Mouse (Mus musculus) c-Kit-positive CD71-positive TER-119-negative erythroid progenitor cells, embryonic 14.5 days (primary cell): ENCODE results near the gene Olfr821.
"Not testable (repeated sequence)": the region's sequence is repeated elsewhere in the genome, so short reads cannot be mapped to it uniquely, and the experiment has no call there.

Experiments used
- DNase-seq: peaks from one replicate; pipeline ENCODE4 v3.0.0-alpha.2; 2013; ENCODE audit warnings: low read depth

Gene Olfr821

DNA sequence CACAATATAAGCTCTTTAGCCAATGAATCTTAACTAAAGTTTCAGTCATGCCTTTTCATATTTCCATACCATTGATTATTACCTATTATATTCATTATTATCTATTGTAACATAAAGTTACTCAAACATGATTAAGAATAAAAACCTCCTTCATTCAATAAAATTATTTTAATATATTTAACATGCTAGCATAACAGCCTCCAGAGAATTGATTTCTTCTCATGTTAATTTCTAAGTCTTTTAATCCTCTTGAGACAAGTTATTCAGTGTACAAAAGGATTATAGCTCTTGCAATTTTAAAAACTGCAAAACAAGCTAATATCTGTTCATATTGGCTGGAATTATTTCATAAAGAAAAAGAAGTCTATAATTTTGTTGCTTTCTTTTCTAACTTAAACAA is at the start of gene Olfr821:
Gene Olfr821 (plus strand): TSS at position 301 of the 400 bp plus-strand sequence.
- no peak for DNase-seq

DNA sequence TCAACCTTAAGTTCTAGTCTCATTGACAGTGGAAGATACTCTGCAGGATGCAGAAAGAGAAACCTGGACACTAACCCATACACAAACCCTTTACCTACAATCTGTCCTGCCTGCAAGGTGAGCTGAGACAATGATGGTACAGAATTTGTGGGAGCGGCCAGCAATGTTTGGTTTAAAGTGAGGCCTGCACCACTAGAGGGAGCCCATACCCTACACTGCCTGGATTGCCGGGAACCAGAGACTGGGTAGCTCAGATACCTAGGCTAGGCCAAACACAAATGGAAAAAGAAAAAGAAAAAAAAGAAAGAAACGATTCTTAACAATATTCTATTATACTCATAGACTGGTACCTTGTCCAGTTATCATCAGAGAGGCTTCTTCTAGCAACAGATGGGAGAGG is 48.3 kb upstream of the Olfr821 start:
- not testable (repeated sequence) for DNase-seq

DNA sequence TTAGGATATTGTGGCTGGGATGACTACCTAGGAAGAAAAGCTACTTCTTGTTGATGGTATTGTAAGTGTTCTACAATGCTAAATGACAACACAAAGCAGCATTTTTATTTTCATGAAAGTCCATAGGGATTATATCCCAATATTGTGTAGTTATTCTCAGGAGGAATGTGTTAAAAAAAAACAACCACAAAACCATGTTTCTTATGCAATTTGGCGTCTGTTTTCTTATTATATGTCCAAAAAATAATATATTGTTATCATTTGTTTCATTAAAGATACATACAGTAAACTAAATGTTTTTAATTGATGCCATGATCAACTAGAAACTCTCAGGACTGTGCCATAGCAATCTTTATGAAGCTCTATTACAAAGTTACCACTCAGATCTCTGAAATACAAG is 45.2 kb upstream of the Olfr821 start, which contains the start of gene Gm10310:
Gene Gm10310 (minus strand): TSS at position 101 of the 400 bp plus-strand sequence.
- not testable (repeated sequence) for DNase-seq

DNA sequence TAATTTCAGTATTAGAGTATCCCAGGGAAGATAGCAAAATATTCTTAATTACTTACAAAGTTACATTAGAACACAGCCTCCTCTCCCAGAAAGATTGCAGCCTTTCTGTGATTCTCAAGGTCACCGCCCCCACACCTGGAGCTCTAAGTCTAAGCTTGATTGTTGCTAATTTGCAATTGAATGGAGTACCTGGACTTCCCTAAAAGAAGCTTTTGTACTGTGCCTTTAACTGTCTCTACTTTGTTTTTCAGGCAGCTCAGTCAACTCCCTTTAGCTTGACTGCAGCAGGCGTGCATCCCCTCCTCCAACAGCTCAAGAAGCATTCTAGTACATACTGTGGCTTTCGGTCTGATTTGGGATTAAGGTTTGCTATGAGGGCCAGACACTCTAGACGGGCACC is 26.0 kb upstream of the Olfr821 start:
- DNase-seq: not testable (repeated sequence)

DNA sequence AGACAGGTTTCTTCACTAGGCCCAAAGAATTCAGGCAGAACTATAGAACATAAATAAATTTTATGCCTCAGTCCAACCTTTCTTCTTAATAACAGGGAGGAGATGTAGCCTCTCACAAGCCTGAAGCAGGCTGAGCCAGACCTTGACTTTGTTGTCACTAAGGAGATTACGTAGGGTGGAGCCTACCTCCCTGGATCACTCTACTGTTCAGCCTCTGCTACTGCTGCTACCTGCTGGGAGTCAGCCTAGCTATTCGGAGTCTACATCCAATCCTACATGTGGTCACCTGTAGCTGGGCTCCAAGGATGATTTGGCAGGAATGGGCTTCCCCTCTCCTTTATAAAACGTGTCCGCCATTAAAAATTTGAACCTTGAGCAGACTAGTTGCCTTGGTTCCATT is 24.8 kb upstream of the Olfr821 start:
- DNase-seq: not testable (repeated sequence)

DNA sequence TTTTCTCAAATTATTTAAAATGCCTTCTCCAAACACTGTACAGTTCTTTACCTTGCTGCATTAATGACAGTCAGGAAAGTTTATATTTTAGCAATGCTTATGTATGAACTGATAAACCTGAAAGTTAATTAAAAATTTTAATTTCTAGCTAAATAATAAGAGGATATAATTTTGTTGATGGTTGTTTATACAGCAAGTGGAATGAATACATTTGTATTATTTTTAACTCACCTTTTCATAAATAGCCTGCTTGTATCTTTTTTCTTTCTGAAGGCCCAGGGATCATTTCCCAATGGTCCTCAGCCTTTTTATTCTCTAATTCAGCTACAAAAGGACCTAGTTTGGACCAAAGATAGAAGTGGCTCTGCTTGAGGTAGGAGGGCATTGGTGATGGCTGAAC is 17.8 kb upstream of the Olfr821 start, which contains the start of gene Olfr820:
Gene Olfr820 (plus strand): TSS at position 301 of the 400 bp plus-strand sequence.
- DNase-seq: no peak

DNA sequence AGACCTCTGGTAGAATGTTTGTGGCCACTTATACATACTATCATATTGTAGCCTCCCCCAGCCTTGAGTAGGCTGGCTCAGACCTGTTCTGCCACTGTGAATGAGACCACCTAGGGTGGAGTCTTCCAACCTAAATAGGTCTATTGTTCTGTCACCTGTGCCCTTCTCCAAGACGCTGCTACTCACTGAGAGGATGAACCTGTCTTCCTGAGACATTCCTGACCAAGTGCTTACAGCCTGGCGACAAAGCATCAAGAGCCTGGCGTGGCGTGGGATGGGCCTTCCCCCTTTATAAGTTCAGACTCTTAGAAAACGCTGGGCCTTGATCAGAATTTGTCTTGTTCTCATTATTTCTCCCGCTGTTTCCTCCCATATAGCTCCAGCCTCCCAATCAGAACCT is 6.9 kb downstream of the Olfr821 start:
- DNase-seq: no peak

DNA sequence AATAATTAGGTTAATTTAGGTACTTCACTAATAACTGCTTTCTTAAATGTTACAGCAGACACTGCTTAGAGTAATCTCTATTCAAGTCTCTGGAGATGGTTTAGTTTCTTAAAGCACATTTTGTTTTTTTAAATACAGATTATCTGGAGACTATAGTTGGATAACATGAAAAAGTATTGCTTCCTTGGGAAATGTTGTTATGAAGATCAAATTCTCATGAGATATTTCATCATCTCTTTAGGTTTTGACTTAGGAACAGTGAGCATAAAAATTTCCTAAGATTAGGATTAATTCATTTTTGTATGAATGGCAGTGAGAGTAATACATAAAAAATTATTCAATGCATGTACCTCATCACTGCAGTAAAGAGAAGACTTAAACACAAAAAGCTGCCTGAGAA is 40.8 kb downstream of the Olfr821 start, which contains the start of gene Olfr822:
Gene Olfr822 (plus strand): TSS at position 301 of the 400 bp plus-strand sequence.
- no peak for DNase-seq
